Mouse (Mus musculus): ENCODE data around the gene Lrrc56. TPM values are rescaled to one million over a fixed set of nuclear protein-coding genes. Genes with fewer than 3 reads are reported as not detected.
"Not testable (repeated sequence)": the region's sequence is repeated elsewhere in the genome, so short reads cannot be mapped to it uniquely, and the experiment has no call there.

Lrrc56 gene
- polyA plus RNA-seq, 1 experiment from 2014 or later: 12.1 TPM

DNA sequence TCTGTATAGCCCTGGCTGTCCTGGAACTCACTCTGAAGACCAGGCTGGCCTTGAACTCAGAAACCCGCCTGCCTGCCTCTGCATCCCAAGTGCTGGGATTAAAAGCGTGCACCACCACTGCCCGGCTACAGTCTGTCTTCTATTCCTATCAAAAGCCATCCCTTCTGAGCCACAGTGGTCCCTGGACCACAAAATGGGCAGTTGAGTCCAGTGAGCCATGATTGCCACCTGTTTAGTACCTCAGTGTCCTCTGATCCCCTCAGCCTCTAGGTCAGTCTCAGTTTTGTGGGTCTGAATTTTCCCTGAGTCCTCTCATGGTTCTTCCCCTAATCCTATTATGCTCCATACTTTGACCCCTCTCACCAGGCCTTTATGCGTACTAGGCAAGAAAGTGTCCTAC lies 33.8 kb downstream of the Lrrc56 start:
- H3K4me1 ChIP-seq (replicated peaks): peaks cover 31% of the 10 kb centered on the region

DNA sequence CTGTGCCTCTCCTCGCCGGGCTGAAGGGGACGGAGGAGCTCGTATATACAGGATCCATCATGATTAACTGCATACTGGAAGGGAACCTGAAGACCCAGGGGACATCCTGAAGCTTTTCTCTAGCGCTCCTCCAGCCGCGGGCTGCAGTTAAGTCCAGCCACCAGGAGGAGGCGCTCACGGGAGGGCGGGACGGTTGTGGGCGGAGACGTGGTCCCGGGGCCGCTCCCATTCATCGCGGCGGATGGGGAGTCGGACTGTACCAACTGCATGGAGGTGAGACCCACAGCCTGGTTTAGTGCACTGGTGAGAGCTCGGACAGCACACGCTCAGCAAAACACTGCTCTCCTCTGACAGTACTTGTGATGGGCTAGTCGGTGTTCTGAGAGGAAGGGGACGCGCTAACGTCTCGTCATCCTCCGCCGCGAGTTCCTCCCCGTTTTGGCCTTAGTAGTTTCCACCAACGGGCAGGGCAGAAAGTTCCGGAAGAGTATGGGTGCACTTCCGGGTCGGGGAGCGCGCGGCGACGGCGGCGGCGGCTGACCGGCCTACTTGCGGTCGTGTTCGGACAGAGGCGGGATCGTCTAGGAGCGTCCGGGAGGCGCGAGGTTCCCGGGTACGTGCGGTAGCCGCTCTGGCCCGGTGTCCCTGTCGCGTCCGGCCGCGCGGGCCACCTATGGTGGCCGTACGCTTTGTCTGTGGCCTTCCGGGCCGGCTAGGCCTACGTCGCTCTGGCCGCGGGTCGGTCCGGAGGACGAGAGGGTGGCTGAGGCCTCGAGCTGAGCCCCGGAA lies 34.5 kb downstream of the Lrrc56 start, which contains the start of gene Phrf1:
Phrf1 (plus strand) TSS at position 506 of the 789 bp plus-strand sequence.
- Histone ChIP-seq H3K4me1 (replicated peaks) (peaks cover 26% of the 10 kb centered on the region), H3K27me3 (no peaks in the 10 kb centered on the region), H3K4me2 (peak within 1 kb of the TSS; percentile 72), H3K36me3 (replicated peaks) (peaks cover 31% of the 10 kb centered on the region), H3K27ac (replicated peaks) (peak within 1 kb of the TSS; percentile 91), H3K9me3 (replicated peaks) (no peaks in the 10 kb centered on the region), H3K9ac (peak within 1 kb of the TSS; percentile 85), H3K4me3 (replicated peaks) (peak within 1 kb of the TSS; percentile 71)
- peak; percentile 90 for ATAC-seq (ENCODE audit: insufficient read depth)
- WGBS (ENCODE audit: insufficient replicate concordance): under 1% methylated on average over 76 of the region's 76 CpGs

More for the DNA sequence above, 33.8 kb downstream of the Lrrc56 start:
- Histone ChIP-seq H3K27me3 (no peaks in the 10 kb centered on the region), H3K9me3 (replicated peaks) (no peaks in the 10 kb centered on the region), H3K9ac (peak overlapping the region; percentile 85; the same call in 1 of the 2 replicates), H3K36me3 (replicated peaks) (peaks cover 24% of the 10 kb centered on the region), H3K4me2 (peak overlapping the region; percentile 72), H3K27ac (replicated peaks) (peak overlapping the region; percentile 61; the same call in 1 of the 2 replicates), H3K4me3 (replicated peaks) (peak overlapping the region; percentile 71)
- WGBS (ENCODE audit: insufficient replicate concordance): 73% methylated on average over 4 of the region's 4 CpGs
- ATAC-seq (ENCODE audit: insufficient read depth): no peak

DNA sequence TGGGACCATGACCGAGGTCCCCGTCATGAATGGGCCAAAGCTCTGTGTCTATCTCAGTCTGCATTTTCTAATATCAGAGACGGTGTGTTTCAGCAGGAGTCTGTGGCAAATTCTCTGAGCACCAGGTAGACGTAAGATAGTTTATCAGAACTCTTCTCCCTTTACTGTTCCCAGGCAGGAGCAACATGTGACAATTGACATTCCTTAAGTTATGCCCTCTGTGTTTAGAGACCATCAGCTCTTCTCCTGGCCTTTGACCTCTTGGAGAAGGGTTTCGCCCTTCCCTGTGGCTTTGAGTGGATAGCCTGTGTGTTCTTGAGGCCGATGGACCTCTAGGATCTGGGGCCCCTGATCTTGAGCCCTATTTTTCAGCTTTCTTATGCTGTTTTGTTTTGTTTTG lies 35.7 kb downstream of the Lrrc56 start:
- H3K4me3 ChIP-seq (replicated peaks): peak overlapping the region; percentile 71
- 32% methylated on average over 6 of the region's 6 CpGs for WGBS (ENCODE audit: insufficient replicate concordance)
- H3K27me3 ChIP-seq: no peaks in the 10 kb centered on the region
- peak overlapping the region; percentile 72 for H3K4me2 ChIP-seq
- H3K36me3 ChIP-seq (replicated peaks): peaks cover 44% of the 10 kb centered on the region
- H3K9me3 ChIP-seq (replicated peaks): no peaks in the 10 kb centered on the region
- no peak for ATAC-seq (ENCODE audit: insufficient read depth)
- peak overlapping the region; percentile 85 for H3K9ac ChIP-seq
- peak overlapping the region; percentile 91; the same call in 1 of the 2 replicates for H3K27ac ChIP-seq (replicated peaks)
- peaks cover 26% of the 10 kb centered on the region for H3K4me1 ChIP-seq (replicated peaks)

DNA sequence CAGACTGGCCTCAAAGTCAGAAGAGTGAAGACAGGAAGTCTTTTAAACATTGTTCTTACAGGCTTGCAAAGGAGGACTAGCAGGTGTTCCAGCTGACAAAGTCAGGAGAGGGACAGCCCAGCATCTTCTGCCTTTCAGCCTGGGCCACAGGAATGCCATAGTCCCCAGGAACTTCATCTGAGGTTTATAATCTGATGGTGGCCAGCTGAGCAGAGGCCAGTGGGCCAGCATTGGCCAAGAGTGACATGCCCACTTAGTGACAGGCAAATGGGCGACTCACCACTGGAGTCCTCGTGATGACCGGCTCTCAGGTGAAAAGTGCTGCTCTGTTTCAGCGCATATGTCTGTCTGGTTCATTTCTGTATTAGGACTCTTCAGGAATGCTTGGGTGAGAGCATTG lies 36.6 kb downstream of the Lrrc56 start:
- no peak overlapping the region for H3K9ac ChIP-seq
- ATAC-seq (ENCODE audit: insufficient read depth): no peak
- peak overlapping the region; percentile 71 for H3K4me3 ChIP-seq (replicated peaks)
- no peak overlapping the region for H3K27ac ChIP-seq (replicated peaks)
- H3K27me3 ChIP-seq: no peaks in the 10 kb centered on the region
- H3K36me3 ChIP-seq (replicated peaks): peaks cover 52% of the 10 kb centered on the region
- peak overlapping the region; percentile 72 for H3K4me2 ChIP-seq
- 86% methylated on average over 4 of the region's 4 CpGs for WGBS (ENCODE audit: insufficient replicate concordance)
- peaks cover 26% of the 10 kb centered on the region for H3K4me1 ChIP-seq (replicated peaks)
- H3K9me3 ChIP-seq (replicated peaks): no peaks in the 10 kb centered on the region

DNA sequence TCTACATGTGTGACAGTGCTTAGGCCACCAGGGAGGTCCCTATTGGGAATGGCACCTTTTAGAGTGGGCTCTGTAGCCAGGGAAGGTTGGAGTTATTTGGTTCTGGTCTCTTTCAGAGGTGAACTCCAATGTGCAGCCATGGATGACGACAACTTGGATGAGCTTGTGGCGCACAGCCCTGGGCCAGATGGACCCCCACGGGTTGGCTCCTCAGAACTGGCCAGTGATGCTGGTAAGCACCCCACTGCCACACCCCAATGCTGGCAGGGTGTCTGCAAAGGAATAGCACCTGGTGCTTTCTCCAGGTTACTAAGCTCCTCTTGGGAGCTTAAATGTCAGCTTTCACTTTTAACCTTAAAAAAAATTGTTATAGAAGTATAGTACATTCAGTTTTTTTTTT lies 37.2 kb downstream of the Lrrc56 start:
- H3K4me1 ChIP-seq (replicated peaks): peaks cover 26% of the 10 kb centered on the region
- no peak for ATAC-seq (ENCODE audit: insufficient read depth)
- H3K4me2 ChIP-seq: no peak overlapping the region
- no peak overlapping the region for H3K27ac ChIP-seq (replicated peaks)
- WGBS (ENCODE audit: insufficient replicate concordance): 77% methylated on average over 3 of the region's 3 CpGs
- H3K27me3 ChIP-seq: no peaks in the 10 kb centered on the region
- peaks cover 58% of the 10 kb centered on the region for H3K36me3 ChIP-seq (replicated peaks)
- H3K9ac ChIP-seq: no peak overlapping the region
- H3K9me3 ChIP-seq (replicated peaks): no peaks in the 10 kb centered on the region
- no peak overlapping the region; the same call in 1 of the 2 replicates for H3K4me3 ChIP-seq (replicated peaks)

DNA sequence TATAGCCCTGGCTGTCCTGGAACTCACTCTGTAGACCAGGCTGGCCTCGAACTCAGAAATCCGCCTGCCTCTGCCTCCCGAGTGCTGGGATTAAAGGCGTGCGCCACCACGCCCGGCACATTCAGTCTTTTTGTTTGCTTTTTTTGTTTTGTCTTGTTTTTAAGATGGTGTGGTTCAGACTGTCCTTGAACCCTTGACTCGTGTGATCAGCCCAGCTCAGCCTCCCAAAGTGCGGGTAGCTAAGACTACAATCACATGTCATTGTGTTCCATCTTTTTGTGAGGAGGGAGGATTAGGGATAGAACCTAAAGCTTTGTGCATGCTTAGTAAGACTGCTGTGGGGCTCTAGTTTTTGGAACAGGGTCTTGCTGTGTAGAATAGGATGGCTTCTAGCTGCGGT lies 37.6 kb downstream of the Lrrc56 start:
- H3K9me3 ChIP-seq (replicated peaks): no peaks in the 10 kb centered on the region
- WGBS (ENCODE audit: insufficient replicate concordance): 84% methylated on average over 10 of the region's 10 CpGs
- no peak for ATAC-seq (ENCODE audit: insufficient read depth)
- H3K4me3 ChIP-seq (replicated peaks): no peak overlapping the region
- no peak overlapping the region for H3K27ac ChIP-seq (replicated peaks)
- H3K4me1 ChIP-seq (replicated peaks): peaks cover 26% of the 10 kb centered on the region
- H3K27me3 ChIP-seq: no peaks in the 10 kb centered on the region
- H3K9ac ChIP-seq: no peak overlapping the region
- H3K36me3 ChIP-seq (replicated peaks): peaks cover 60% of the 10 kb centered on the region
- no peak overlapping the region for H3K4me2 ChIP-seq

DNA sequence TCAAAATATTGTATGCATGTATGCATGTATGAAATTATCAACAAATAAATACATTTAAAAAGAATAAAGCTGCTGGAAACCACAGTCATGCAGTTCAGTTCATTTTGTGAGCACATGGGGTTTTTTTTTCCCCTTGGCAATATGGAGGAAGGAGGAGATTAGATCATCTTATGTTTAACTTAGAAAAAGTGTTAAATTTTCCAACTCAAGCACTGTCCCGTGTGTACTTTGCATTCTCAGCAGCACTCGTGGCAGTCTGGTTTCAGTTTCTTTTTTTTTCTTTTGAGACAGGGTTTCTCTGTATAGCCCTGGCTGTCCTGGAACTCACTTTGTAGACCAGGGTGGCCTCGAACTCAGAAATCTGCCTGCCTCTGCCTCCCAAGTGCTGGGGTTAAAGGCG lies 56.5 kb downstream of the Lrrc56 start:
- H3K27me3 ChIP-seq; ATAC-seq (ENCODE audit: insufficient read depth); H3K4me3 ChIP-seq (replicated peaks); H3K27ac ChIP-seq (replicated peaks); H3K4me2 ChIP-seq; H3K4me1 ChIP-seq (replicated peaks); H3K9ac ChIP-seq; H3K9me3 ChIP-seq (replicated peaks): not testable (repeated sequence)
- WGBS (ENCODE audit: insufficient replicate concordance): 81% methylated on average over 4 of the region's 4 CpGs
- peaks cover 98% of the 10 kb centered on the region for H3K36me3 ChIP-seq (replicated peaks)

DNA sequence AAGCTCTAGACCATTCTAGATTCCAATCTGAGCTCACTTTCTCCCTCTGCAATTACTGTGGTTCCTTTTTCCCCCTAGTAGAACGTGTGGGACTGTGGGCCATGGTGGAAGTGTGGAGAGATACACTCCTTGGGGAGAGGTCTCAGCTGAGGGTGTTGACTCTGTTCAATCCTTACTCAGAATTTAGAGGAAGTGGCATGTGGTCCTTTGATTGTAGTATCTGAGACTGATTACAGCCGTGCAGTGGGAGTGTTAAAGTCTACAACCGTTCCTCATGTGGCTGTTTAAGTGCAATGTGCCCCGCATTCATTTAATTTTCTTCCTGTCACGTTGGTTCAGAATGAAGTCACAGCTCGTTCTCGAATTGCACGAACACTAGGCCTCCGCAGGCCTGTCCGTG lies 62.2 kb downstream of the Lrrc56 start:
- H3K27me3 ChIP-seq: no peaks in the 10 kb centered on the region
- H3K4me1 ChIP-seq (replicated peaks): no peaks in the 10 kb centered on the region
- no peak overlapping the region for H3K4me3 ChIP-seq (replicated peaks)
- 76% methylated on average over 10 of the region's 10 CpGs for WGBS (ENCODE audit: insufficient replicate concordance)
- no peaks in the 10 kb centered on the region for H3K9me3 ChIP-seq (replicated peaks)
- H3K27ac ChIP-seq (replicated peaks): no peak overlapping the region
- no peak overlapping the region for H3K9ac ChIP-seq
- H3K4me2 ChIP-seq: no peak overlapping the region
- H3K36me3 ChIP-seq (replicated peaks): peaks cover 97% of the 10 kb centered on the region
- no peak for ATAC-seq (ENCODE audit: insufficient read depth)

MicroRNA genes within 50 kb of the gene (microRNA counts, 519-probe panel; counts per million panel counts)
- 3,558 counts per million, percentile 71 among the panel's probes with 10 or more counts for microRNA mmu-miR-210

Small RNA genes within 50 kb of the gene (microRNA-seq; reads per million reads assigned to microRNA genes)
- gene Mir210: 871 reads per million, percentile 75 among the genes with 10 or more reads in this experiment

Other genes starting within 250 kb of the Lrrc56 start
- 0.39 and 0.68 TPM in 2 replicates for gene Ifitm5, start 243.9 kb upstream of the Lrrc56 start, polyA plus RNA-seq (2015; fragmentation: Nextera tagmentation; extraction: Ambion mirVana)
- not detected in 2 replicates for gene Gm45717, start 238.2 kb upstream of the Lrrc56 start, polyA plus RNA-seq (2015; fragmentation: Nextera tagmentation; extraction: Ambion mirVana)
- 384 and 401 TPM in 2 replicates for gene Ifitm2, start 238.2 kb upstream of the Lrrc56 start, polyA plus RNA-seq (2015; fragmentation: Nextera tagmentation; extraction: Ambion mirVana)
- 21.3 TPM in 2 replicates for gene Ifitm1, start 226.9 kb upstream of the Lrrc56 start, polyA plus RNA-seq (2015; fragmentation: Nextera tagmentation; extraction: Ambion mirVana)
- gene Ifitm3, start 183.4 kb upstream of the Lrrc56 start, polyA plus RNA-seq (2015; fragmentation: Nextera tagmentation; extraction: Ambion mirVana): 84.9 and 98.1 TPM in 2 replicates
- 23.2 and 25.7 TPM in 2 replicates for gene Ifitm6, start 176.2 kb upstream of the Lrrc56 start, polyA plus RNA-seq (2015; fragmentation: Nextera tagmentation; extraction: Ambion mirVana)
- gene Gm17387, start 165.0 kb upstream of the Lrrc56 start, polyA plus RNA-seq (2015; fragmentation: Nextera tagmentation; extraction: Ambion mirVana): not detected in 2 replicates
- gene B4galnt4, start 133.1 kb upstream of the Lrrc56 start, polyA plus RNA-seq (2015; fragmentation: Nextera tagmentation; extraction: Ambion mirVana): 0.45 and 0.46 TPM in 2 replicates
- gene Pkp3, start 115.9 kb upstream of the Lrrc56 start, polyA plus RNA-seq (2015; fragmentation: Nextera tagmentation; extraction: Ambion mirVana): 0.54 and 0.84 TPM in 2 replicates
- 22.1 and 28.1 TPM in 2 replicates for gene Sigirr, start 93.6 kb upstream of the Lrrc56 start, polyA plus RNA-seq (2015; fragmentation: Nextera tagmentation; extraction: Ambion mirVana)
- gene Ano9, start 76.4 kb upstream of the Lrrc56 start, polyA plus RNA-seq (2015; fragmentation: Nextera tagmentation; extraction: Ambion mirVana): 0.99 and 1.5 TPM in 2 replicates
- 138 and 140 TPM in 2 replicates for gene Ptdss2, start 71.8 kb upstream of the Lrrc56 start, polyA plus RNA-seq (2015; fragmentation: Nextera tagmentation; extraction: Ambion mirVana)
- 64.3 and 76.1 TPM in 2 replicates for gene Rnh1, start 21.3 kb upstream of the Lrrc56 start, polyA plus RNA-seq (2015; fragmentation: Nextera tagmentation; extraction: Ambion mirVana)
- gene Hras, start 152 bp upstream of the Lrrc56 start, polyA plus RNA-seq (2015; fragmentation: Nextera tagmentation; extraction: Ambion mirVana): 83.0 and 98.2 TPM in 2 replicates
- 0.60 and 0.91 TPM in 2 replicates for gene Lmntd2, start 19.9 kb downstream of the Lrrc56 start, polyA plus RNA-seq (2015; fragmentation: Nextera tagmentation; extraction: Ambion mirVana)
- 27.3 and 33.4 TPM in 2 replicates for gene Rassf7, start 21.7 kb downstream of the Lrrc56 start, polyA plus RNA-seq (2015; fragmentation: Nextera tagmentation; extraction: Ambion mirVana)
- 26.7 and 32.6 TPM in 2 replicates for gene Phrf1, start 34.6 kb downstream of the Lrrc56 start, polyA plus RNA-seq (2015; fragmentation: Nextera tagmentation; extraction: Ambion mirVana)
- gene Irf7, start 72.3 kb downstream of the Lrrc56 start, polyA plus RNA-seq (2015; fragmentation: Nextera tagmentation; extraction: Ambion mirVana): 10.7 and 12.8 TPM in 2 replicates
- gene Cdhr5, start 82.6 kb downstream of the Lrrc56 start, polyA plus RNA-seq (2015; fragmentation: Nextera tagmentation; extraction: Ambion mirVana): 0.46 and 0.47 TPM in 2 replicates
- gene Sct, start 85.0 kb downstream of the Lrrc56 start, polyA plus RNA-seq (2015; fragmentation: Nextera tagmentation; extraction: Ambion mirVana): 0.35 and 0.47 TPM in 2 replicates
- not detected in 2 replicates for gene Drd4, start 97.8 kb downstream of the Lrrc56 start, polyA plus RNA-seq (2015; fragmentation: Nextera tagmentation; extraction: Ambion mirVana)
- gene Deaf1, start 133.5 kb downstream of the Lrrc56 start, polyA plus RNA-seq (2015; fragmentation: Nextera tagmentation; extraction: Ambion mirVana): 13.4 and 16.9 TPM in 2 replicates
- gene Tmem80, start 133.6 kb downstream of the Lrrc56 start, polyA plus RNA-seq (2015; fragmentation: Nextera tagmentation; extraction: Ambion mirVana): 14.8 and 15.8 TPM in 2 replicates
- gene Eps8l2, start 144.7 kb downstream of the Lrrc56 start, polyA plus RNA-seq (2015; fragmentation: Nextera tagmentation; extraction: Ambion mirVana): 16.6 and 24.3 TPM in 2 replicates
- 409 and 415 TPM in 2 replicates for gene Taldo1, start 198.0 kb downstream of the Lrrc56 start, polyA plus RNA-seq (2015; fragmentation: Nextera tagmentation; extraction: Ambion mirVana)
- 15.0 and 15.7 TPM in 2 replicates for gene Gatd1, start 220.0 kb downstream of the Lrrc56 start, polyA plus RNA-seq (2015; fragmentation: Nextera tagmentation; extraction: Ambion mirVana)
- not detected in 2 replicates for gene Cend1, start 235.3 kb downstream of the Lrrc56 start, polyA plus RNA-seq (2015; fragmentation: Nextera tagmentation; extraction: Ambion mirVana)
- 18.7 and 20.5 TPM in 2 replicates for gene Slc25a22, start 243.7 kb downstream of the Lrrc56 start, polyA plus RNA-seq (2015; fragmentation: Nextera tagmentation; extraction: Ambion mirVana)
- gene Pidd1, start 249.9 kb downstream of the Lrrc56 start, polyA plus RNA-seq (2015; fragmentation: Nextera tagmentation; extraction: Ambion mirVana): 10.3 and 10.7 TPM in 2 replicates